Mouse (Mus musculus): ENCODE measurements around the gene Sema3b. TPM values are rescaled to one million over a fixed set of nuclear protein-coding genes. Genes with fewer than 3 reads are reported as not detected.

The Sema3b gene
- polyA plus RNA-seq, 1 experiment from 2014 or later: 14.9 TPM

DNA sequence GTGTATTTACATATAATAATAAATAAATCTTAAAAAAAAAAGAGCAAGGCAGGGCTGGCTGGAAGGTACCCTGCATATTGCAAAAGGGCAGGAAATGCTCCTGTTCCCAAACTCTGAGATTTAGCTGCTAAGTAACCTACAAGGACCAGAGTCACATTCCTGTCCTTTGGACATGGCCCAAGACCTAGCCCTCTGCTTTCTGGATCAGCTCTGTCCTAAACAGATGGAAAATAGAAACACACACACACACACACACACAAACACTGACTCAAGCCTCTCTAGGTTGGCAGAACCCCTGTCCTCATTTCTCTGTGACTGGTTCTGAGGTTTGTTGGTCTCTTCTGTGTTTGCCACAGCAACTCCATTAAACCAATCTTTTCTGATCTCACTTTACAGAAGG, 11.9 kb upstream of the Sema3b start:
- peaks cover 21% of the 10 kb centered on the region for H3K36me3 ChIP-seq (ENCODE audit: control insufficient read depth, insufficient read depth, low read length)
- no peaks in the 10 kb centered on the region for H3K9me3 ChIP-seq (replicated peaks; ENCODE audit: control insufficient read depth, low read length)
- H3K4me2 ChIP-seq (ENCODE audit: low read depth, low read length): no peak overlapping the region
- H3K27me3 ChIP-seq (ENCODE audit: control insufficient read depth, insufficient read depth, low read length): no peaks in the 10 kb centered on the region
- no peak for ATAC-seq (ENCODE audit: insufficient read depth, low FRiP score)
- 0 out of 2 replicates have a peak overlapping the region, but pooled peaks have one; percentile 5 for H3K27ac ChIP-seq (ENCODE audit: low read length)
- H3K4me1 ChIP-seq (ENCODE audit: control insufficient read depth, insufficient read depth, low read length): peaks cover 44% of the 10 kb centered on the region
- H3K4me3 ChIP-seq (replicated peaks; ENCODE audit: low read length): no peak overlapping the region
- no peak overlapping the region for H3K9ac ChIP-seq (ENCODE audit: low read length)

- Histone ChIP-seq H3K27me3 (ENCODE audit: control insufficient read depth, insufficient read depth, low read length) (no peaks in the 10 kb centered on the region), H3K36me3 (ENCODE audit: control insufficient read depth, insufficient read depth, low read length) (peaks cover 35% of the 10 kb centered on the region), H3K4me3 (replicated peaks; ENCODE audit: low read length) (no peak overlapping the region), H3K27ac (ENCODE audit: low read length) (peak overlapping the region; percentile 92), H3K4me1 (ENCODE audit: control insufficient read depth, insufficient read depth, low read length) (peaks cover 38% of the 10 kb centered on the region), H3K4me2 (ENCODE audit: low read depth, low read length) (no peak overlapping the region), H3K9ac (ENCODE audit: low read length) (peak overlapping the region; percentile 62), H3K9me3 (replicated peaks; ENCODE audit: control insufficient read depth, low read length) (no peaks in the 10 kb centered on the region)
- WGBS: 57% methylated on average over 13 of the region's 13 CpGs
- peak; percentile 19; the same call in 1 of the 2 replicates for ATAC-seq (ENCODE audit: insufficient read depth, low FRiP score)
Measured at GRCm38 (mm10) chr9:107619546-107619879, 10.5 kb upstream of the Sema3b start.

GRCm38 (mm10) chr9:107618778-107619545, 9.9 kb upstream of the Sema3b start:
- Histone ChIP-seq H3K9me3 (replicated peaks; ENCODE audit: control insufficient read depth, low read length) (no peaks in the 10 kb centered on the region), H3K4me3 (replicated peaks; ENCODE audit: low read length) (no peak overlapping the region), H3K4me1 (ENCODE audit: control insufficient read depth, insufficient read depth, low read length) (peaks cover 33% of the 10 kb centered on the region), H3K36me3 (ENCODE audit: control insufficient read depth, insufficient read depth, low read length) (peaks cover 36% of the 10 kb centered on the region), H3K27ac (ENCODE audit: low read length) (peak overlapping the region; percentile 92), H3K4me2 (ENCODE audit: low read depth, low read length) (no peak overlapping the region), H3K9ac (ENCODE audit: low read length) (peak overlapping the region; percentile 62), H3K27me3 (ENCODE audit: control insufficient read depth, insufficient read depth, low read length) (no peaks in the 10 kb centered on the region)
- ATAC-seq (ENCODE audit: insufficient read depth, low FRiP score): peak; percentile 58
- 19% methylated on average over 13 of the region's 13 CpGs for WGBS

GRCm38 (mm10) chr9:107618098-107618497, 9.1 kb upstream of the Sema3b start:
- Histone ChIP-seq H3K36me3 (ENCODE audit: control insufficient read depth, insufficient read depth, low read length) (peaks cover 34% of the 10 kb centered on the region), H3K4me3 (replicated peaks; ENCODE audit: low read length) (no peak overlapping the region), H3K9me3 (replicated peaks; ENCODE audit: control insufficient read depth, low read length) (no peaks in the 10 kb centered on the region), H3K4me2 (ENCODE audit: low read depth, low read length) (no peak overlapping the region), H3K27me3 (ENCODE audit: control insufficient read depth, insufficient read depth, low read length) (no peaks in the 10 kb centered on the region), H3K9ac (ENCODE audit: low read length) (peak overlapping the region; percentile 62; the same call in 1 of the 2 replicates), H3K4me1 (ENCODE audit: control insufficient read depth, insufficient read depth, low read length) (peaks cover 33% of the 10 kb centered on the region), H3K27ac (ENCODE audit: low read length) (peak overlapping the region; percentile 92)
- ATAC-seq (ENCODE audit: insufficient read depth, low FRiP score): no peak
- WGBS: 87% methylated on average over 6 of the region's 6 CpGs

DNA sequence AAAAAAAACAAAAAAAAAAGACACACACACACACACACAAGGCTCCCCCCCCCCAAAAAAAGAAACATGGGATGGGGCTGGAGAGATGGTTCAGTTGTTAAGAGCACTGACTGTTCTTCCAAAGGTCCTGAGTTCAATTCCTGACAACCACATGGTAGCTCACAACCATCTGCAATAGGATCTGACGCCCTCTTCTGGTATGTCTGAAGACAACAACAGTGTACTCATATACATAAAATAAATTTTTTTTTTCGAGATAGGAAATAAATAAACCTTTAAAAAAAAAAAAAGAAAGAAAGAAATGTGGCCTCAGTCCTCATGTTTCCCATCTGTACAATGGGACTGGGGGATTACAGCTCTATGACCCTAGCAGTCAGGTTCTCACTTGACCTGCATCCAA, 8.4 kb upstream of the Sema3b start:
- WGBS: 86% methylated on average over 2 of the region's 2 CpGs

GRCm38 (mm10) chr9:107615035-107615434, 6.0 kb upstream of the Sema3b start:
- WGBS: 83% methylated on average over 4 of the region's 4 CpGs
- Histone ChIP-seq H3K4me2 (ENCODE audit: low read depth, low read length) (no peak overlapping the region), H3K9me3 (replicated peaks; ENCODE audit: control insufficient read depth, low read length) (no peaks in the 10 kb centered on the region), H3K27me3 (ENCODE audit: control insufficient read depth, insufficient read depth, low read length) (no peaks in the 10 kb centered on the region), H3K4me1 (ENCODE audit: control insufficient read depth, insufficient read depth, low read length) (peaks cover 35% of the 10 kb centered on the region), H3K4me3 (replicated peaks; ENCODE audit: low read length) (no peak overlapping the region), H3K9ac (ENCODE audit: low read length) (no peak overlapping the region), H3K36me3 (ENCODE audit: control insufficient read depth, insufficient read depth, low read length) (peaks cover 32% of the 10 kb centered on the region), H3K27ac (ENCODE audit: low read length) (no peak overlapping the region; the same call in 1 of the 2 replicates)
- no peak for ATAC-seq (ENCODE audit: insufficient read depth, low FRiP score)

More for the DNA sequence above, 8.4 kb upstream of the Sema3b start:
- Histone ChIP-seq H3K9ac (ENCODE audit: low read length) (no peak overlapping the region), H3K4me1 (ENCODE audit: control insufficient read depth, insufficient read depth, low read length) (peaks cover 37% of the 10 kb centered on the region), H3K36me3 (ENCODE audit: control insufficient read depth, insufficient read depth, low read length) (peaks cover 34% of the 10 kb centered on the region), H3K4me2 (ENCODE audit: low read depth, low read length) (no peak overlapping the region), H3K9me3 (replicated peaks; ENCODE audit: control insufficient read depth, low read length) (no peaks in the 10 kb centered on the region), H3K27me3 (ENCODE audit: control insufficient read depth, insufficient read depth, low read length) (no peaks in the 10 kb centered on the region), H3K4me3 (replicated peaks; ENCODE audit: low read length) (no peak overlapping the region), H3K27ac (ENCODE audit: low read length) (no peak overlapping the region)
- ATAC-seq (ENCODE audit: insufficient read depth, low FRiP score): no peak

GRCm38 (mm10) chr9:107612945-107613569, 4.0 kb upstream of the Sema3b start:
- peaks cover 26% of the 10 kb centered on the region for H3K36me3 ChIP-seq (ENCODE audit: control insufficient read depth, insufficient read depth, low read length)
- no peak for ATAC-seq (ENCODE audit: insufficient read depth, low FRiP score)
- peak overlapping the region; percentile 46 for H3K4me3 ChIP-seq (replicated peaks; ENCODE audit: low read length)
- H3K4me1 ChIP-seq (ENCODE audit: control insufficient read depth, insufficient read depth, low read length): peaks cover 28% of the 10 kb centered on the region
- H3K9ac ChIP-seq (ENCODE audit: low read length): peak overlapping the region; percentile 85
- peak overlapping the region; percentile 91 for H3K4me2 ChIP-seq (ENCODE audit: low read depth, low read length)
- H3K27me3 ChIP-seq (ENCODE audit: control insufficient read depth, insufficient read depth, low read length): no peaks in the 10 kb centered on the region
- H3K9me3 ChIP-seq (replicated peaks; ENCODE audit: control insufficient read depth, low read length): no peaks in the 10 kb centered on the region
- WGBS: 10% methylated on average over 12 of the region's 12 CpGs
- H3K27ac ChIP-seq (ENCODE audit: low read length): peak overlapping the region; percentile 82

DNA sequence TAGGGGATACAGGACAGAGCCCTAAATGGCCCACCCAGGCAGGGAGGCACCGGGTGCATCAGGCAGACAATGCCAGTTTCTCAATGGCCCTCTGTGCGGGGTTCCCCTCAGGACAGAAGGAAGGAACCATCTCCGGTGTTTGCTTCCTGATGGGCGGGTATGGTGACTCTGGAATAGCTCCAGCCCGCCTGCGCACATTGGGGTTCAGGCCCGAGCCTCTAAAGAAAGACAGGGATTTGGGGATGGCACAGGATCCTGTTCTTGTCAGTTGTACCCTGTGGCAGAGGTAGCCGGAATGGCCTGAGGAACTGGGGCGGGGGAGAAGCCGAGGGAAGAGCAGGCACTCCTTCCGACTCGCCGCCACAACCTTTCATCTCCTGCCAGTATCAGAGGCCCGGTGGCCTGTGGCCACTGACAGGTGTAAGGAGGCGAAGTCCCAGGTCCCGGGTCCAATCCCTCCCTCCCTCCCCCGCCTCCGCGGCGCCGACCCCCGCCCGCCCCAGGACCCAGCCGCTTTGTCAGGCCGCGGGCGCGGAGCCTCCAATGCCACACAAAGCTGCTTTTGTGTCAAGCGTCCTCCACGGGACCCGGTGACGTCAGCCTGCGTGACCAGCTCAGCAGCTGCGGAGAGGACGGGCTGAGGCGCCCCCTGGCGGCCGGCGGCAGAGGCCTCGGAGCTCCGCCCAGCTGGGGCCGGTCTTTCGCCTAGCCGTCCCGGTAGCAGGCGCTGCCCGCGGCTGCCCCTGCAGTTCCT, 3.3 kb upstream of the Sema3b start:
- ATAC-seq (ENCODE audit: insufficient read depth, low FRiP score): peak; percentile 94
- Histone ChIP-seq H3K9ac (ENCODE audit: low read length) (peak overlapping the region; percentile 85), H3K27me3 (ENCODE audit: control insufficient read depth, insufficient read depth, low read length) (no peaks in the 10 kb centered on the region), H3K4me2 (ENCODE audit: low read depth, low read length) (peak overlapping the region; percentile 91), H3K9me3 (replicated peaks; ENCODE audit: control insufficient read depth, low read length) (no peaks in the 10 kb centered on the region), H3K4me3 (replicated peaks; ENCODE audit: low read length) (peak overlapping the region; percentile 46), H3K36me3 (ENCODE audit: control insufficient read depth, insufficient read depth, low read length) (peaks cover 24% of the 10 kb centered on the region), H3K27ac (ENCODE audit: low read length) (peak overlapping the region; percentile 94), H3K4me1 (ENCODE audit: control insufficient read depth, insufficient read depth, low read length) (peaks cover 35% of the 10 kb centered on the region)
- 4% methylated on average over 48 of the region's 48 CpGs for whole genome bisulfite sequencing
